In genomic region chr2:124308605-124309004, GRCm38 (mm10) we compare ENCODE assay signal across 16 mouse cellular contexts.
"Had no signal": no experiment of that assay in that cellular context is flagged by ENCODE, and none has a peak within 500 bp of the region (broad histone marks: within the 10 kb centered on the region; RNA-seq: fewer than 3 reads in every experiment).

No protein-coding gene starts in this region.

- H3K36me3 ChIP-seq: neural tube, embryonic 13.5 days; neural tube, embryonic 15.5 days; stomach, embryonic 15.5 days had no signal

- H3K27ac ChIP-seq: neural tube, embryonic 13.5 days; neural tube, embryonic 15.5 days; stomach, embryonic 15.5 days; stomach, postnatal 0 days had no signal

- DNase-seq: retina, postnatal 1 day; right cerebral cortex, adult 18-20 months; right cerebral cortex, postnatal 14 days; right cerebral cortex, postnatal 25 days; right cerebral cortex, postnatal 4 days; spleen, adult 18-20 months; thymus, adult 18-20 months; thymus, adult 2 months; thymus, postnatal 14 days; thymus, postnatal 25 days; thymus, postnatal 36 days; thymus, postnatal 4 days had no signal

- H3K4me2 ChIP-seq: neural tube, embryonic 13.5 days; neural tube, embryonic 15.5 days; stomach, embryonic 15.5 days had no signal

- H3K9ac ChIP-seq: neural tube, embryonic 13.5 days; neural tube, embryonic 15.5 days; stomach, embryonic 15.5 days had no signal

- H3K4me3 ChIP-seq: neural tube, embryonic 13.5 days; neural tube, embryonic 15.5 days; stomach, embryonic 15.5 days had no signal

- H3K27me3 ChIP-seq: neural tube, embryonic 13.5 days; neural tube, embryonic 15.5 days; stomach, embryonic 15.5 days had no signal

- H3K4me1 ChIP-seq: neural tube, embryonic 13.5 days; neural tube, embryonic 15.5 days; stomach, embryonic 15.5 days had no signal

- H3K9me3 ChIP-seq: neural tube, embryonic 13.5 days; neural tube, embryonic 15.5 days; stomach, embryonic 15.5 days had no signal
